Mouse (Mus musculus): Measurements from ENCODE around the gene Best1. TPM values are rescaled to one million over a fixed set of nuclear protein-coding genes. Genes with fewer than 3 reads are reported as not detected.
"Not testable (repeated sequence)": the region's sequence is repeated elsewhere in the genome, so short reads cannot be mapped to it uniquely, and the experiment has no call there.

The Best1 gene
- polyA plus RNA-seq, 1 experiment, result 0.09 TPM

DNA sequence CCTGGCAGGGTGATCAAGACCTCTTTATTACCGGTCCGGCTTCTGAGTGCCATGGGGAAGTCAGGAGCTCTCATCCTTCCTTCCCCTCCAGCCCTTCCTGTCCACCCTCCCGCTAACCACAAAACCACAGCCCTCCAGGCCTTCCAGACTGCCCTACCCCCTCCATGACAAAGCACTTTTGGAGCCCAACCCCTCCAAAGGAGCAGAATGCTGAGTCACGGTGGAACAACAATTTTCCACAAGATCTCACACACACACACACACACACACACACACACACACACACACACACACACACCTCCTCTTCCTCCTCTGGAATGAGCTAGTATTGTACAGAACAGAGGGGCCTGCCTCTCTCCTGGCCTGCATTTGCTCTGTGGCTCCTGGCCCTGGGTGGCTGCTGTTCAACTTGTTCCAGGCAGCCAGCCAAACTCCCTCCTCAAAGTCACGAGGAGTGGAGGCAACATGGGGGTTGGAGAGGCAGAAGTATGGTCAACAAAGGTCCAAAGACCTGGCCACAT lies 22.9 kb downstream of the Best1 start:
- no peak overlapping the region for H3ac ChIP-seq (ENCODE audit: control insufficient read depth, insufficient read length, low read depth)
- peaks cover 21% of the 10 kb centered on the region for H3K79me2 ChIP-seq (ENCODE audit: control insufficient read depth, insufficient read depth)
- peaks cover 9% of the 10 kb centered on the region for H3K79me3 ChIP-seq (ENCODE audit: low read depth)
- H3K4me3 ChIP-seq (ENCODE audit: insufficient read depth, poor library complexity, severe bottlenecking), result no peak overlapping the region
- TF ChIP-seq CTCF (IDR thresholded peaks at IDR 0.05; ENCODE audit: control insufficient read depth, insufficient read depth, insufficient read length) (no peak), CEBPB (IDR thresholded peaks at IDR 0.05; ENCODE audit: low read depth) (no peak), MYOD1 (IDR thresholded peaks at IDR 0.05; ENCODE audit: control insufficient read depth, insufficient read length, low read depth) (no peak), USF1 (IDR thresholded peaks at IDR 0.05; ENCODE audit: low read depth) (peak; percentile 62)
- H3K36me3 ChIP-seq (ENCODE audit: control insufficient read depth, insufficient read depth), result peaks cover 6% of the 10 kb centered on the region
- no peaks in the 10 kb centered on the region for H3K27me3 ChIP-seq (ENCODE audit: control insufficient read depth, insufficient read depth, insufficient read length)

DNA sequence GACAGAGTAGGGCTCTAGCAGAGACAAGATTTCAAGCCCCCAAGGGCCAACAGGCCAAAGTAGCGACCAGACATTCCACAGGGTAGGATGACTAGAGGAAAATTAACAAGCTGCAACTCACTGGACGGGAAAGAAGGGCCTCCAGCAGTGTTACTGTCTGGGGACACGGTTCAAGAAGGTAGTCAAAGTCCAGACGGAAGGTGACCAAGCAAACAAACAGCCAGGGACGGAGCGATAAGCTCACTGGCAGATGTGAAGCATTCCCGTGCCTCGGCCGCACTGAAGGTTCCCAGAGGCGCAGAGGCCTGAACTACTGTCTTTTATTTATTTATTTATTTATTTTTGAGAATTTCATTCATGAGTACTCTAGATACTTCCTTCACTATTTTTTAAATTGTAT lies 24.3 kb downstream of the Best1 start:
- no peak overlapping the region for H3ac ChIP-seq (ENCODE audit: control insufficient read depth, insufficient read length, low read depth)
- peaks cover 2% of the 10 kb centered on the region for H3K79me3 ChIP-seq (ENCODE audit: low read depth)
- no peak overlapping the region for H3K4me3 ChIP-seq (ENCODE audit: insufficient read depth, poor library complexity, severe bottlenecking)
- peaks cover 7% of the 10 kb centered on the region for H3K79me2 ChIP-seq (ENCODE audit: control insufficient read depth, insufficient read depth)
- no peaks in the 10 kb centered on the region for H3K27me3 ChIP-seq (ENCODE audit: control insufficient read depth, insufficient read depth, insufficient read length)
- no peaks in the 10 kb centered on the region for H3K36me3 ChIP-seq (ENCODE audit: control insufficient read depth, insufficient read depth)
- TF ChIP-seq MYOD1 (IDR thresholded peaks at IDR 0.05; ENCODE audit: control insufficient read depth, insufficient read length, low read depth) (no peak), FOSL1 (IDR thresholded peaks at IDR 0.05; ENCODE audit: insufficient read depth, low read length, poor library complexity, severe bottlenecking) (no peak), CEBPB (IDR thresholded peaks at IDR 0.05; ENCODE audit: low read depth) (no peak), CTCF (IDR thresholded peaks at IDR 0.05; ENCODE audit: control insufficient read depth, insufficient read depth, insufficient read length) (no peak), MYOG (IDR thresholded peaks at IDR 0.05; ENCODE audit: control insufficient read depth, extremely low read depth, insufficient read length) (no peak), MAX (IDR thresholded peaks at IDR 0.05) (no peak), USF1 (IDR thresholded peaks at IDR 0.05; ENCODE audit: low read depth) (no peak)

DNA sequence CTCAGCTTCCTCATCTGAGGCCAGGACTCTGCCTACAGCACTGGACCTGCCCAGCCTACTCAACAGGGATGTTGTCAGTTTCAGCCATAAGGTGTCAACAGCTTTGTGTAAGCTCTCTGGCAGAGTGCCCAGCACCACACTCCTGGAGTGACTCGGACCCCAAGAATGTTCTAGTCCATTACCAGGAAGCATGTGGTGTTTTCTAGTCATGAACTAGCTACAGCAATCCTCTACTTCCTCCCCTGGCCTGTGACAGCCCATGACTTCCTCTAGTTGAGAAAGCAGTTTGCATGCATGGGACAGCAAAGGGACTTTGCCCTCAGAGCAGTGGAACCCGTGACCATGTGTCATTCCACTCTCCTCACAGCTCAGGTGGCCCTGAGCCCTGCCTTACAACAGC lies 26.6 kb downstream of the Best1 start:
- not testable (repeated sequence) for H3K27me3 ChIP-seq (ENCODE audit: control insufficient read depth, insufficient read depth, insufficient read length); H3K79me3 ChIP-seq (ENCODE audit: low read depth); H3K4me3 ChIP-seq (ENCODE audit: insufficient read depth, poor library complexity, severe bottlenecking); H3K79me2 ChIP-seq (ENCODE audit: control insufficient read depth, insufficient read depth); H3K36me3 ChIP-seq (ENCODE audit: control insufficient read depth, insufficient read depth); H3ac ChIP-seq (ENCODE audit: control insufficient read depth, insufficient read length, low read depth)

DNA sequence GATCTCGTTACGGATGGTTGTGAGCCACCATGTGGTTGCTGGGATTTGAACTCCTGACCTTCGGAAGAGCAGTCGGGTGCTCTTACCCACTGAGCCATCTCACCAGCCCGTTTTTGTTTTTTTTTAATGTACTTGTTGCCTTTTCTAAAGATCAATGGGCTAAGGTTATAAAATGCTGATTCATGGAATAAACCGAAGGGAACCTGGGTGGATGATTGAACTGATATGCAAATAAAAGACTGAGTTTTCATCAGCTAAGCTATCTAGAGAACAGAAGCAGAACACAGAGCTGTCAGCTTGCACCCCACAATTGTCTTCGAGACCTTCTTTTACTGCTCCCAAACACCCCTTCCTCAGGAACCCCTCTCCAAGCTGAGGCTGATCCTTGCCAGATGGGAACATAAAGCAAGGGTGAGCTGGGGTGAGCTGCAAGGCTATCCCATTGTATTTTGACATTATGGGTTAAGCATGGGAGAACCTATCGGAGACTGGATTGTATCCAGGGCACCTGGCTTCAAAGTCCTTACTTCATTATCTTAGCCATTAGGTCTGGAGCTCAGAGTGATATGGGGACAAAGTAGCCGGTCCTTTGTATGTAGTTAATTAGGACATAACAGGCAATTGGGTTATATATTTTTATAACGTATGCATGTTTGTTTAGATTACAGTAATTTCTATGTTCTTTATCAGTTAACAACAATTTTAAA lies 33.2 kb downstream of the Best1 start:
- no peak overlapping the region for H3K4me3 ChIP-seq (ENCODE audit: insufficient read depth, poor library complexity, severe bottlenecking)
- H3K27me3 ChIP-seq (ENCODE audit: control insufficient read depth, insufficient read depth, insufficient read length), result no peaks in the 10 kb centered on the region
- no peak for TF ChIP-seq CEBPB (IDR thresholded peaks at IDR 0.05; ENCODE audit: low read depth)
- no peak for TF ChIP-seq CTCF (IDR thresholded peaks at IDR 0.05; ENCODE audit: control insufficient read depth, insufficient read depth, insufficient read length)
- TF ChIP-seq MAX (IDR thresholded peaks at IDR 0.05), result no peak
- TF ChIP-seq MYOD1 (IDR thresholded peaks at IDR 0.05; ENCODE audit: control insufficient read depth, insufficient read length, low read depth), result no peak
- H3K79me2 ChIP-seq (ENCODE audit: control insufficient read depth, insufficient read depth), result no peaks in the 10 kb centered on the region
- H3ac ChIP-seq (ENCODE audit: control insufficient read depth, insufficient read length, low read depth), result no peak overlapping the region
- no peaks in the 10 kb centered on the region for H3K36me3 ChIP-seq (ENCODE audit: control insufficient read depth, insufficient read depth)
- H3K79me3 ChIP-seq (ENCODE audit: low read depth), result no peaks in the 10 kb centered on the region

DNA sequence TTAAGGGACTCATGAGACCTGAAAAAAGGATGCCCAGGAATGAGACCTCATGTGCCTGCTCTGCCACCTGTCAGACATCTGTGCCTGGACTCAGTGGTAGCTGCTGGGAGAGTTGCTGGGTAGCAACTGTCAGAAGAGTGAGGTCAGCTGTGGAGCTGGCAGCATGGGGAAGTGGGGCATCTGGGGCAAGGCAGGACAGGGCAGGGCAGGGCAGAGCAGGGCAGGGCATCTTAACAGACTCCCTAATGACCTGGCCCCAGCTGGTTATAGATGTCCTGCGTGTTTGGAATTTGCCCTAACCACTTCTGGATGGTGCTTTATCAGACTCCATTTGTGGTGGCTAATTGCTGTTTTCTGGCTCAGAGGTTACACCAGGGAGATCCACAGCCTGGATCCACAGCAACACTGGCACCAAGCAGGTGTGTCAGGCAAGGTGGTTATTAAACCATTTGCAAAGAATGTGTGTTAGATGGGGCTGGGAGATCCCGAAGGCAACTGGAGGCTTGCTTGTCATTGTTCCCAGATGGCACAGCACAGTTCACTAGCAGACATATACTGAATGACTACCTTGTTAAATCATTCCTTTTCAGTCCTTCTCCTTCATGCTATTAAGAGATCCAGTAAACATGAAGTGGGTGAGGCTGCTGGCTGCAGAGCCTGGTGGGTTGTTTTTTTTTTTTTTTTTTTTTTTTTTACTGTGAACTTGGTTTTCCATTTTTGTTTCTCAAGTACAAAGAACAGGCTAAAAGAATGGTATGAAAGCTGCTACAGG lies 35.2 kb downstream of the Best1 start:
- Histone ChIP-seq H3K4me3 (ENCODE audit: insufficient read depth, poor library complexity, severe bottlenecking) (no peak overlapping the region), H3K27me3 (ENCODE audit: control insufficient read depth, insufficient read depth, insufficient read length) (no peaks in the 10 kb centered on the region), H3ac (ENCODE audit: control insufficient read depth, insufficient read length, low read depth) (no peak overlapping the region), H3K79me3 (ENCODE audit: low read depth) (no peaks in the 10 kb centered on the region), H3K36me3 (ENCODE audit: control insufficient read depth, insufficient read depth) (no peaks in the 10 kb centered on the region), H3K79me2 (ENCODE audit: control insufficient read depth, insufficient read depth) (no peaks in the 10 kb centered on the region)
- TF ChIP-seq MYOD1 (IDR thresholded peaks at IDR 0.05; ENCODE audit: control insufficient read depth, insufficient read length, low read depth), result no peak
- no peak for TF ChIP-seq CTCF (IDR thresholded peaks at IDR 0.05; ENCODE audit: control insufficient read depth, insufficient read depth, insufficient read length)
- TF ChIP-seq FOSL1 (IDR thresholded peaks at IDR 0.05; ENCODE audit: insufficient read depth, low read length, poor library complexity, severe bottlenecking), result no peak
- TF ChIP-seq MYOG (IDR thresholded peaks at IDR 0.05; ENCODE audit: control insufficient read depth, extremely low read depth, insufficient read length), result no peak
- TF ChIP-seq MAX (IDR thresholded peaks at IDR 0.05), result no peak
- no peak for TF ChIP-seq USF1 (IDR thresholded peaks at IDR 0.05; ENCODE audit: low read depth)
- TF ChIP-seq CEBPB (IDR thresholded peaks at IDR 0.05; ENCODE audit: low read depth), result no peak

All from C2C12 (cell line).